Mouse (Mus musculus) erythroblast, adult 5-6 weeks (primary cell): ENCODE results near the gene Ppm1l. TPM values are rescaled to one million over a fixed set of nuclear protein-coding genes. Genes with fewer than 3 reads are reported as not detected.
"Not testable (repeated sequence)": the region's sequence is repeated elsewhere in the genome, so short reads cannot be mapped to it uniquely, and the experiment has no call there.

ENCODE experiments used
- ATAC-seq: replicated peaks from 2 replicates; pipeline ENCODE4 v1.8.0; 2016; ENCODE audit warnings: moderate number of reproducible peaks, mild to moderate bottlenecking, moderate TSS enrichment, inconsistent platforms; ENCODE audit not compliant: poor library complexity, low FRiP score, severe bottlenecking
- total RNA-seq, 2 experiments: library from RNA; stranded (forward) in 1 of 2; stranded (reverse) in 1 of 2; fragments of 150-400 nt in 1 of 2; fragments of 200-764, 138-1000 nt in 1 of 2; gene quantifications; 2 replicates each; pipeline versions ENCODE4 v1.2.3 to v1.2.4; 2015 to 2017; ENCODE audit warnings: low replicate concordance in 2 of 2

Ppm1l gene
- total RNA-seq, 2 experiments from 2014 or later: 4.8 to 12.9 TPM

DNA sequence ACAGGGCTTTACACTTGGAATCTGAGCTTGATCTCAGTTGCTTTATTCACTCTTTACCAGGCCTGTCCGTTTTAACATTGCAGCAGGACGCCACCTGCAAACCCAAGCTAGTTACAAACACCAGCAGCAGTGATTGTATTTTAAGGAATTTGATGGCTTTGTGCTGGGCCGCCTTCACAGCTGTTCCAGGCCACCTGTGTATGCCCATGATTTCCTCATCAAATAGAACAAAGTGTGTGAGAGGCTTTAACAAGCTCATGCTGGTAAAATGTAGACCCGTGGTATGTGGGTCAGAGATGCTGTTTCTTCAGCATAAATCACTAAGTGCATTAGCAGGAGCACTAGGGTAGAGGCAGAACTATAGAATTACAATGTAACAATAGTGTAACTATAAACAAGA is 106.7 kb downstream of the Ppm1l start:
- ATAC-seq: no peak

DNA sequence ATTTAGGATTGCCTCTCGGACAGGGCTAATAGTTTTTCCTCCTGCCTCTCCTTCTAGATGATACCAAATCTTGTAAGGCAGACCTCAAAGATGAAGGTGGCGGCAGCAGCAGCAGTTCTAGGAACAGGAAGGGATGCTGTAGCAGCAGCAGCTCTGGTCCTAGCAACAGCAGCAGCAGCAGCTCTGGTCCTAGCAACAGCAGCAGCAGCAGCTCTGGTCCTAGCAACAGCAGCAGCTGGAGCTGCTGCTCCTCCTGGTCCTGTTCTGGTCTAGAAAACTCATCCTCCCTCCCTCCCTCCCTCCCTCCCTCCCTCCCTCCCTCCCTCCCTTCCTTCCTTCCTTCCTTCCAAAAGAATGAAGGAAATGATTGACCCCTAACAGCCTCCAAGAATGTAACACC is 108.1 kb downstream of the Ppm1l start:
- ATAC-seq: not testable (repeated sequence)

DNA sequence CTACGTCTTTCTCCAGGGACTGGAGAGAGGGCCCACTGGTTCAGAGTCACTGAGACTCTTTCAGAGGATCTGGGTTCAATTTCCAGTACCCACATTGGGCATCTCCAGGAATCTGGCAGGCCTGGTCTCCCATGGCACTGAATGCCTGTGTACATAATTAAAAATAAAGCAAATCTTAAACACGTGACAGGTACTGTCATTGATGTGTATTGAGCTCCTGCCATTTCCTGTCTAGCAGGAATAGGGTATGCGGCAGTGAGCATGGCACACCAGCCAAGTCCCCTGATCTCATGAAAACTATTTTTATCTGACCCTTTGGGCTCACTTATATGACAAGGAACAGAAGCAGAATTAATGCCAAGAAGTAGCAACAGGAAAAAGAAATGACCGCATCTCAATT is 110.6 kb downstream of the Ppm1l start:
- ATAC-seq: no peak

DNA sequence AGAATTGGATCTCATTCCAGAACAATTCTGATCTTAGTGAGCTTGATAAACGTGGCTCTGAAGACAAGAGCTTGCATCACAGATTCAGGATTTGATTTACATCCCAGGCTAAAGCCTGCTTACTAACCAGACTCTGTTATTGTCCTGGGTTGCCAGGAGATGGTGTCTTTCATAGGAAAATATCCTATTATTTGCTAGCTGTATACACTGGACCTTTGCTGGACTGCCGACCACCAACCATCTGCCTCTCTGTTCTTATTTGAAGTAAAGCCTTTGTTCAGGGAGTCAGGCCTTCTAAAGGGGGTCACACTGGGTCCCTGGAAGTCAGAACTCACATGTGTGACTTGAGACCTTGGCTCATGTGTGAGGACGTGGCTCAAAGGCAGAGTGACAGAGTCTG is 111.6 kb downstream of the Ppm1l start:
- no peak for ATAC-seq

GRCm38 (mm10) chr3:69429319-69429718 is 112.7 kb downstream of the Ppm1l start:
- peak; percentile 46; the same call in 1 of the 2 replicates for ATAC-seq

DNA sequence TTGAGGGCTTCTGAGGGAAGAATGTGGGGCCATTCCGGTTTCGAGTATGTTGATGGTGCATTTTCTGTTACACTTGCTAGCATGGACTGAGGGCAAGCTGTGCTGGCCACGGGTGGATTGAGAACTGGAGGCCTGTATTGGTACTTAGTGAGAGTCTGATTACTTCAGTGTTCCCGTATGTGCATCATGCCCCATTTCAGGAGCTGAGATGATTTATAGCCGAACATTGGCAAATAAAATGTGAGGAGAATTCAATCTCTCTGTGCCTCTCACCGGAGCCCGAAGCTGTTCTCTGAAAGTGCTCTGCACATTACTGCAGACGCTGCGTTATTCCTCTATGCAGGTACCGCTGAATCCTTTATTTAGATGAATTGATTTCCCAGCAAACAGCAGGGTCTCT is 116.9 kb downstream of the Ppm1l start:
- ATAC-seq: no peak

DNA sequence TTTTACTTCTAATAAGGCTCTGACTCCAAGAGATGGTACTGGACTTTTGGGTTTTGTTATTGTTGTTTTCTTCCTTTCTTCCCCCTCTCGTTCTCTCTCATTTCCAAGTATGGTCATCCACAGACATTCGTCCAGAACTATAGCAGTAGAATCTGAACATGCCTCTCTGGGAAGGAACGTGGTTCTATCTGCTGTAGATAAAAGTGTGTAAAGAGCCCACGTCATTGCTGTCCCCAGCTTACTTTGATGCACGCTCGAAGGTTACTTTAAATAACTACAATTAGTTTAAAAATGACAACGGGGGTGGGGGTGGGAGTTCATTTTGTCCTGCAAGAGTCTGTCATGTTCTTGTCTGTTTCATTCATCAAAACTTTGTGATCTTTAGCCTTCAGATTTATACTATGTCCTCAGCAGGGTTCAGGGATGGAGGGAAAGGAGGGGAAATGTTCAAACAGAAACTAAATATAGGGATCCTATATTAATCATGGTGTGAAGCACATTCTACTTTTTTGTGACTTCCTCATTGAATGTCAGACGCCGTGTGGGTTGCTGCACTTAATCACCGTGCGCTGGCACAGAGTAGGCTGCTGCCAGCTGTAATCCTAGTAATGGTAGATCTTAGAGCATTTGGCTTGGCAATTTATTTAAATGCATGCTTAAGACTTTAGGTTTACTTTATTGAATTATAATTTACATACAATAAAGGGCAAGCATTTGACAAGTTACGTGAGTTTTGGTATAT is 122.3 kb downstream of the Ppm1l start:
- no peak for ATAC-seq

- ATAC-seq: no peak
These were observed 124.1 kb downstream of the Ppm1l start for GRCm38 (mm10) chr3:69440761-69441160.

DNA sequence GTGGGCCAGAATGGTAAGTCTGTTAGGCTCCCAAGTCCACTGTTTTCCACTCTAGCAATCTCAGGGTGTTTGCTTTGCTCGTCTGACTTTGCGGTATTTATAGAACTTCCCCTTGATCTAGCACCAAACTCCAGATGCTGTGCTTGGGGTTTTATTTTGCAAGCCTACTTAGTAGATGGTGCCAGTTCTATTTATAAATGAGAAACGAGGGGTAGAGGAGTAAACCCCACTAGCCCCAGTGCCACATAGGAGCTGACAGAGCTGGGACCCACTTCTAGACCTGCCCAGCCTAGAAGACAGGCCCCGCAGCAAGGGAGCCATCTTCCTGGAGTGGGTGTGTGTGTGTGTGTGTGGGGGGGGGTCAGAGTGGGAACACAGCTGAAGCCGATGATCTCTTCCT is 130.3 kb downstream of the Ppm1l start:
- ATAC-seq: no peak

DNA sequence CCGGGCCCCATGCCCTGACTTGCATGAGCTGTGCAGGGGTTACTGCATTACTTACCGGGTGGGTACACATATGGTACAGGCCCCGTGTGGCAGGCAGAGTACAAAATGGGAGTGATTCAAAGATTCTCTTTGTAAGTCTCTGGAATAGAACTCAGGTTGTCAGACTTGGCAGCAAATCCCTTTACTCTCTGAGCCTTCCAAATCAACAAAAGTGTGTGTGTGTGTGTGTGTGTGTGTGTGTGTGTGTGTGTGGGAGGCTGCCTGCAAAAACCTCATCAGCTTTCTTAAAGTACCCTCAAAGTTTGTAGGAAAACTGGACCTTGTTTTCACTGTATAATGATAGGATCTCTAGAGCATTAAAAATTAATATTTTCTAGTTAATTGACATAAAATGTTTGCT is 132.4 kb downstream of the Ppm1l start:
- no peak for ATAC-seq

DNA sequence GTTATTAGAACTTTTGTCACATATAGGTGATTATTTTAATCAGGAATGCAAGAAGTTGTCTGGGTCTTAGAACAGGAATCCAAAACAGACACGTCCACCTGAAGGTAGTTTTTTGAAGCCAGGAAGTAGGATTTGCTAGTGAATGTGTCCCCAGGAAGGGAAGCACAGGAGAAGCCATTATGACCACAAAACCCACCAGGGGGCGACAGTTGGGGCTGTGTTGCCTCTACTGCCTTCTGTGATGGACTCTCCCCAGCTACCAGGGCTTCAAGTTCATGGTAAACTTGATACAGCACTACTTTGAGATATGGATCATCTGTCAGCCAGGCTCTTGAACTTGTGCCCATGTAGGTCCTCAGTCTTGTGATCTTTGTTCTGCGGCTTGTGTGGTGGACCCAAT is 137.7 kb downstream of the Ppm1l start:
- no peak for ATAC-seq

DNA sequence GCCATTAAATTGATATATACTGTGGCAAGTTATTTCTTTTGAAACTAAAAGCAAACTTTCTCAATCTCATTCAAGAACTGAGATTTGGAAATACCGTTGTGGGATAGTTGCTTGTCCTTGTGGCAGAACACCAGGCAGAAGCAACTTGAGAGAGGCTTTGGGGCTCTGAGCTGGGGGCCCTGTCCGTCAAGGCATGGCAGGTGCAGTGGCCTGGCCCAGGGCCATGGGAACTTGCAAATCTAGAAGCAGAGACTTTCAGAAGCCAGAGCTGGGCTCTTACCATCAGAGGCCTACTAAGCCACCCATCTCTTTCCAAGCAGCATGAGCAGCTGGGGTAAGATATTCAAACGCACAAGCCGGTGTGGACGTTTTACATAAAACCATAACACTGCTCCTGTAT is 139.4 kb downstream of the Ppm1l start:
- no peak for ATAC-seq

- no peak for ATAC-seq
These were observed 142.1 kb downstream of the Ppm1l start for GRCm38 (mm10) chr3:69458756-69459155.

DNA sequence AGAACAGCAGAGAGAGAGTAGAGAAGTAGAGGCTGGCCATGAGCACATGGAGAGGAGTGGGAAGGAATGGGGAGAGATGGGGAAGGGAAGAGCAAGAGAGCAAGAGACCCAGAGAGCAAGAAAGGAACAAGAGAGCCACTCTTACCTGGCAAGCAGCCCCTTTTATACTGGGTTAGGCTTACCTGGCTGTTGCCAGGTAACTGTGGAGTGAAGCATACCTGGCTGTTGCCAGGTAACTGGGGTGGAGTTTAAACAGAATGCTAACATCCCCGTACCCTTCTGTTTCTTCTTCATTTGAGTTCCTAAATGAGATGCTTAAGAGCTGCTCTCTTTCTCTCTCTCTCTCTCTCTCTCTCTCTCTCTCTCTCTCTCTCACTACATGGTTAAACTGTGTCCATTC is 145.3 kb downstream of the Ppm1l start:
- ATAC-seq: no peak

DNA sequence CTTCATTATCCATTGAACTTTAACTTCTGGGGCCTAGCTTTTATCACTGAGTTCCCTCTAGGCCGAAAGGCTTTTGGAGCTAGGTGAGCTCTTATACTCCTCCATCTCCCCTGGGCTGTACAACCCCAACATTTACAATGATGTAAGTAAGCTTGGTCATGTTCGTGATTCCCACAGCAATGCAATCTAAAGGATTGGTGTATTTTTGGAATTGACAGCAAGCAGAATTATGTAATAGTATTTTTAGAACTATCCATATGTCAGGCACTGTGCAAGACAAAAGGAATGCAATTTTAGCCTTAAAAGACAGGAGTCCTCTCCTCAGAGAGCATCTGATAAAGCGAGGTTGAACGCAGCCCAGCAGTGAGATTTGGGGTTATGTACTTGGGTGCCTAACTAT is 149.1 kb downstream of the Ppm1l start:
- no peak for ATAC-seq

DNA sequence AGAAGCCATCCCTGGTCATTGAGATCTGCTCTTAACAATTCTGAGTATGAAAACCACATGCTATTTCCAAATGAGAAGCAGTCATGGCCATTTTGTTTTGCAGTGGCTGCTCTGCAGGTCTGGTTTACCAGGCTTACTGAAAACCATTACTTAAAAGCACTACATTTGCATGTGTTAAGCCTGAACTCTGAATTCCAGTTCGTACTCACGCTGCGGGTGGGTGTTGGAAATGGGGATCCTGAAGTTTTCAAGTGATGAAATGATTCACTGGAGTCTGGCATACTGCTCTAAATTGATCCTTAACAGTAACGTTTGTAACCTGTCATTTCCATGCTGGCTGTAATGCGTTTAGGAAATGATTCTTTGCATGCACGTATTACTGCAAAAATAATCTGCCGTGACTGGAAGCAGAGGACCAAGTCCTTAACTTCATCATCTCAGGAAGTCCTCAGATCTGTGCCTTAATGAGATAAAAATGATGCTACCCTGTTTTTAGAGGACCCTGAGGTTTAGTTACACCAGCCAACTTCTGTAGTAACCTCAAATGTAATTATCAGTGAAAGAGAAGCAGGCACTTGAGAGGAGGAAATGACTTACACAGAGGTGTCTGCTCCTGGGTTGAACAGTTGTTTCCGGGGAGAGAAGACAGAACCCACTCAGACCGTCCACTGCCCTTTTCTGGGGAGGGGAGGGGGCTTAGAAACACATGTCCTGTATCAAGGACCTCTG is 151.8 kb downstream of the Ppm1l start:
- no peak for ATAC-seq

- no peak for ATAC-seq
These were observed 152.9 kb downstream of the Ppm1l start for GRCm38 (mm10) chr3:69469463-69470141.

DNA sequence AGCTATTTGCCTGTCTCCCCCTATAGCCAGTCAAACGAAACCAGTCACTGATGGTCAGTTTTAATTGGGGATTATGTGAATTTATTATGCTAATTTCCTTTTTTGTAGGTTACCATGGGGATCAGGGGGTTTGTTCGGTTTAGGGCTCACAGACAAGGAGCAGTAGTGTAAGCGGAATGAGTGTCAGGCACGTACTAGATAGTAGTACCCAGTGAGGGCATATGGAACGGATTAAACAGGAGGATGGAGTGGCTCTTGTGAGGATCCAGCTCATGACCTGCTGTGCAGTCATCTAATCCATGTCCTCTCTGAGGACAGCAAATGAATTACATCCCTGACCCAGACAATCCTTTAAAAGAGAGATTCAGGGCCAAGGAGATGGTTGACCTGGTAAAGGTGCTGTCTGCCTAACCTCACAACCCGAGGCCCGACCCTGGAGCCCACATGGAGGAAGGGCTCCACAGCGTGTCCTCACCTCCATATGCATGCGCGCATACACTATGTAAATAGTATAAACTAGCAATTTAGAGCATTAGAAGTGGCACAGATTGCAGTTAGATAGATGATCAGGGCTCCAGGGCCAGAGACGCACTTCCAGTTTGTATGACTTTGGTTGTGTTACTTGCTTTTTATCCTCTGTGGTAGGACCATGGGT is 153.6 kb downstream of the Ppm1l start:
- no peak for ATAC-seq

- ATAC-seq: no peak
These were observed 159.3 kb downstream of the Ppm1l start for GRCm38 (mm10) chr3:69475850-69476450.

- ATAC-seq: no peak
These were observed 163.3 kb downstream of the Ppm1l start for GRCm38 (mm10) chr3:69479937-69480336.
